Mouse (Mus musculus): ENCODE data around the gene Umod. TPM values are rescaled to one million over a fixed set of nuclear protein-coding genes. Genes with fewer than 3 reads are reported as not detected.
A peak's percentile ranks its signal among the peaks of the same experiment; 100 is the strongest.

The Umod gene
- polyA plus RNA-seq, 2 experiments: not detected

GRCm38 (mm10) chr7:119519163-119519562 is 40.1 kb upstream of the Umod start, which contains the start of gene Acsm5:
Gene Acsm5 (plus strand): TSS chr7:119519463.
- no peak within 1 kb of the TSS for H3K9ac ChIP-seq (replicated peaks)
- no peaks in the 10 kb centered on the region for H3K9me3 ChIP-seq (ENCODE audit: control insufficient read depth, low read length)
- ATAC-seq (ENCODE audit: insufficient read depth) (no peak), DNase-seq (ENCODE audit: low read depth in 3 of 3, low spot score in 3 of 3) (no peak)
- TF ChIP-seq CTCF (IDR thresholded peaks at IDR 0.05; ENCODE audit: low read depth): no peak
- no peak for TF ChIP-seq EP300 (IDR thresholded peaks at IDR 0.05; ENCODE audit: low read depth)
- no peaks in the 10 kb centered on the region for H3K27me3 ChIP-seq (ENCODE audit: control insufficient read depth, insufficient read depth, low read length)
- H3K27ac ChIP-seq: no peak within 1 kb of the TSS
- no peak within 1 kb of the TSS for H3K4me3 ChIP-seq (ENCODE audit: insufficient read depth in 1 of 2, low read depth in 2 of 2, low read length in 2 of 2)
- whole genome bisulfite sequencing (ENCODE audit: insufficient replicate concordance): 48% methylated on average over 5 of the region's 5 CpGs
- no peaks in the 10 kb centered on the region for H3K36me3 ChIP-seq (replicated peaks; ENCODE audit: control insufficient read depth, insufficient read depth, low read depth)
- no peak within 1 kb of the TSS for H3K4me2 ChIP-seq (ENCODE audit: low read depth)
- H3K4me1 ChIP-seq (replicated peaks; ENCODE audit: control insufficient read depth in 2 of 2, insufficient read depth in 2 of 2, low read length in 1 of 2): peaks cover 0 to 3% of the 10 kb centered on the region in 2 experiments; a peak in 1 of 4 replicates

GRCm38 (mm10) chr7:119516272-119516558 is 37.1 kb upstream of the Umod start:
- WGBS (ENCODE audit: insufficient replicate concordance): 59% methylated on average over 7 of the region's 7 CpGs
- H3K4me3 ChIP-seq (ENCODE audit: insufficient read depth in 1 of 2, low read depth in 2 of 2, low read length in 2 of 2): no peak overlapping the region
- no peak overlapping the region for H3K27ac ChIP-seq
- no peaks in the 10 kb centered on the region for H3K4me1 ChIP-seq (replicated peaks; ENCODE audit: control insufficient read depth in 2 of 2, insufficient read depth in 2 of 2, low read length in 1 of 2)
- H3K9ac ChIP-seq (replicated peaks): no peak overlapping the region
- no peak for DNase-seq (ENCODE audit: low read depth in 3 of 3, low spot score in 3 of 3)
- no peaks in the 10 kb centered on the region for H3K27me3 ChIP-seq (ENCODE audit: control insufficient read depth, insufficient read depth, low read length)
- no peaks in the 10 kb centered on the region for H3K9me3 ChIP-seq (ENCODE audit: control insufficient read depth, low read length)
- H3K4me2 ChIP-seq (ENCODE audit: low read depth): no peak overlapping the region
- no peaks in the 10 kb centered on the region for H3K36me3 ChIP-seq (replicated peaks; ENCODE audit: control insufficient read depth, insufficient read depth, low read depth)
- ATAC-seq (ENCODE audit: insufficient read depth): no peak
- TF ChIP-seq EP300 (IDR thresholded peaks at IDR 0.05; ENCODE audit: low read depth) (no peak), CTCF (IDR thresholded peaks at IDR 0.05; ENCODE audit: low read depth) (no peak)

GRCm38 (mm10) chr7:119515492-119516271 is 36.6 kb upstream of the Umod start:
- no peak overlapping the region for H3K4me2 ChIP-seq (ENCODE audit: low read depth)
- DNase-seq (ENCODE audit: low read depth in 3 of 3, low spot score in 3 of 3): no peak
- H3K4me3 ChIP-seq (ENCODE audit: insufficient read depth in 1 of 2, low read depth in 2 of 2, low read length in 2 of 2): no peak overlapping the region
- no peaks in the 10 kb centered on the region for H3K36me3 ChIP-seq (replicated peaks; ENCODE audit: control insufficient read depth, insufficient read depth, low read depth)
- WGBS (ENCODE audit: insufficient replicate concordance): 50% methylated on average over 10 of the region's 10 CpGs
- TF ChIP-seq CTCF (IDR thresholded peaks at IDR 0.05; ENCODE audit: low read depth) (peak; percentile 66), EP300 (IDR thresholded peaks at IDR 0.05; ENCODE audit: low read depth) (no peak)
- H3K9me3 ChIP-seq (ENCODE audit: control insufficient read depth, low read length): no peaks in the 10 kb centered on the region
- H3K9ac ChIP-seq (replicated peaks): no peak overlapping the region
- H3K27ac ChIP-seq: no peak overlapping the region
- no peaks in the 10 kb centered on the region for H3K4me1 ChIP-seq (replicated peaks; ENCODE audit: control insufficient read depth in 2 of 2, insufficient read depth in 2 of 2, low read length in 1 of 2)
- ATAC-seq (ENCODE audit: insufficient read depth): no peak
- no peaks in the 10 kb centered on the region for H3K27me3 ChIP-seq (ENCODE audit: control insufficient read depth, insufficient read depth, low read length)

GRCm38 (mm10) chr7:119513056-119513455 is 34.0 kb upstream of the Umod start:
- Histone ChIP-seq H3K9ac (replicated peaks) (no peak overlapping the region), H3K9me3 (ENCODE audit: control insufficient read depth, low read length) (no peaks in the 10 kb centered on the region), H3K27me3 (ENCODE audit: control insufficient read depth, insufficient read depth, low read length) (no peaks in the 10 kb centered on the region), H3K4me2 (ENCODE audit: low read depth) (no peak overlapping the region), H3K36me3 (replicated peaks; ENCODE audit: control insufficient read depth, insufficient read depth, low read depth) (no peaks in the 10 kb centered on the region), H3K27ac (no peak overlapping the region), H3K4me3 (ENCODE audit: insufficient read depth in 1 of 2, low read depth in 2 of 2, low read length in 2 of 2) (no peak overlapping the region), H3K4me1 (replicated peaks; ENCODE audit: control insufficient read depth in 2 of 2, insufficient read depth in 2 of 2, low read length in 1 of 2) (no peaks in the 10 kb centered on the region)
- 24% methylated on average over 7 of the region's 7 CpGs for WGBS (ENCODE audit: insufficient replicate concordance)
- no peak for DNase-seq (ENCODE audit: low read depth in 3 of 3, low spot score in 3 of 3)
- ATAC-seq (ENCODE audit: insufficient read depth): no peak
- peak; percentile 72 for TF ChIP-seq CTCF (IDR thresholded peaks at IDR 0.05; ENCODE audit: low read depth)
- no peak for TF ChIP-seq EP300 (IDR thresholded peaks at IDR 0.05; ENCODE audit: low read depth)

GRCm38 (mm10) chr7:119511143-119511542 is 32.1 kb upstream of the Umod start:
- H3K9ac ChIP-seq (replicated peaks): no peak overlapping the region
- DNase-seq (ENCODE audit: low read depth in 3 of 3, low spot score in 3 of 3): no peak
- no peak for ATAC-seq (ENCODE audit: insufficient read depth)
- no peak overlapping the region for H3K4me2 ChIP-seq (ENCODE audit: low read depth)
- 53% methylated on average over 4 of the region's 4 CpGs for WGBS (ENCODE audit: insufficient replicate concordance)
- H3K36me3 ChIP-seq (replicated peaks; ENCODE audit: control insufficient read depth, insufficient read depth, low read depth): no peaks in the 10 kb centered on the region
- TF ChIP-seq CTCF (IDR thresholded peaks at IDR 0.05; ENCODE audit: low read depth) (no peak), EP300 (IDR thresholded peaks at IDR 0.05; ENCODE audit: low read depth) (no peak)
- no peaks in the 10 kb centered on the region for H3K4me1 ChIP-seq (replicated peaks; ENCODE audit: control insufficient read depth in 2 of 2, insufficient read depth in 2 of 2, low read length in 1 of 2)
- H3K27ac ChIP-seq: no peak overlapping the region
- no peaks in the 10 kb centered on the region for H3K9me3 ChIP-seq (ENCODE audit: control insufficient read depth, low read length)
- H3K4me3 ChIP-seq (ENCODE audit: insufficient read depth in 1 of 2, low read depth in 2 of 2, low read length in 2 of 2): no peak overlapping the region
- H3K27me3 ChIP-seq (ENCODE audit: control insufficient read depth, insufficient read depth, low read length): no peaks in the 10 kb centered on the region
